Mouse (Mus musculus): ENCODE measurements around the gene Nmt1. TPM values are rescaled to one million over a fixed set of nuclear protein-coding genes. Genes with fewer than 3 reads are reported as not detected.

The Nmt1 gene
- polyA plus RNA-seq, 1 experiment from 2014 or later: 60.0 TPM

- 55% methylated on average over 6 of the region's 6 CpGs for WGBS
- ATAC-seq (ENCODE audit: low read depth): no peak
- peaks cover 31% of the 10 kb centered on the region for H3K27me3 ChIP-seq (replicated peaks; ENCODE audit: control insufficient read depth, insufficient read depth, low read length)
- H3K9ac ChIP-seq (ENCODE audit: low read depth, low read length): no peak overlapping the region
- H3K4me2 ChIP-seq (ENCODE audit: low read depth, low read length): no peak overlapping the region
- DNase-seq (ENCODE audit: low spot score): no peak
- H3K4me1 ChIP-seq (ENCODE audit: control insufficient read depth, insufficient read depth, low read length): peaks cover 8% of the 10 kb centered on the region
- H3K27ac ChIP-seq (replicated peaks; ENCODE audit: low read depth, low read length): no peak overlapping the region
- no peaks in the 10 kb centered on the region for H3K36me3 ChIP-seq (ENCODE audit: control insufficient read depth, insufficient read depth, low read length)
- H3K4me3 ChIP-seq (ENCODE audit: low read depth, low read length): no peak overlapping the region
- H3K9me3 ChIP-seq (ENCODE audit: control insufficient read depth, low read length): no peaks in the 10 kb centered on the region
Measured at GRCm38 (mm10) chr11:103081631-103082030, 53.6 kb downstream of the Nmt1 start.

- Histone ChIP-seq H3K9me3 (ENCODE audit: control insufficient read depth, low read length) (no peaks in the 10 kb centered on the region), H3K4me2 (ENCODE audit: low read depth, low read length) (no peak overlapping the region), H3K27ac (replicated peaks; ENCODE audit: low read depth, low read length) (no peak overlapping the region), H3K4me3 (ENCODE audit: low read depth, low read length) (no peak overlapping the region), H3K4me1 (ENCODE audit: control insufficient read depth, insufficient read depth, low read length) (peaks cover 7% of the 10 kb centered on the region), H3K9ac (ENCODE audit: low read depth, low read length) (no peak overlapping the region), H3K36me3 (ENCODE audit: control insufficient read depth, insufficient read depth, low read length) (no peaks in the 10 kb centered on the region), H3K27me3 (replicated peaks; ENCODE audit: control insufficient read depth, insufficient read depth, low read length) (no peaks in the 10 kb centered on the region)
- WGBS: 86% methylated on average over 7 of the region's 7 CpGs
- ATAC-seq (ENCODE audit: low read depth): no peak
- DNase-seq (ENCODE audit: low spot score): no peak
Measured at GRCm38 (mm10) chr11:103093306-103093705, 65.3 kb downstream of the Nmt1 start.

GRCm38 (mm10) chr11:103093862-103094833, 66.2 kb downstream of the Nmt1 start:
- Histone ChIP-seq H3K4me3 (ENCODE audit: low read depth, low read length) (no peak overlapping the region), H3K9ac (ENCODE audit: low read depth, low read length) (no peak overlapping the region), H3K36me3 (ENCODE audit: control insufficient read depth, insufficient read depth, low read length) (no peaks in the 10 kb centered on the region), H3K4me1 (ENCODE audit: control insufficient read depth, insufficient read depth, low read length) (peaks cover 7% of the 10 kb centered on the region), H3K27ac (replicated peaks; ENCODE audit: low read depth, low read length) (no peak overlapping the region), H3K9me3 (ENCODE audit: control insufficient read depth, low read length) (no peaks in the 10 kb centered on the region), H3K4me2 (ENCODE audit: low read depth, low read length) (no peak overlapping the region), H3K27me3 (replicated peaks; ENCODE audit: control insufficient read depth, insufficient read depth, low read length) (no peaks in the 10 kb centered on the region)
- DNase-seq (ENCODE audit: low spot score) (no peak), ATAC-seq (ENCODE audit: low read depth) (no peak)
- WGBS: 67% methylated on average over 20 of the region's 20 CpGs

GRCm38 (mm10) chr11:103095107-103095670, 67.2 kb downstream of the Nmt1 start:
- Histone ChIP-seq H3K27ac (replicated peaks; ENCODE audit: low read depth, low read length) (no peak overlapping the region), H3K27me3 (replicated peaks; ENCODE audit: control insufficient read depth, insufficient read depth, low read length) (peaks cover 5% of the 10 kb centered on the region), H3K4me3 (ENCODE audit: low read depth, low read length) (no peak overlapping the region), H3K9me3 (ENCODE audit: control insufficient read depth, low read length) (no peaks in the 10 kb centered on the region), H3K36me3 (ENCODE audit: control insufficient read depth, insufficient read depth, low read length) (no peaks in the 10 kb centered on the region), H3K4me2 (ENCODE audit: low read depth, low read length) (no peak overlapping the region), H3K9ac (ENCODE audit: low read depth, low read length) (no peak overlapping the region), H3K4me1 (ENCODE audit: control insufficient read depth, insufficient read depth, low read length) (peaks cover 7% of the 10 kb centered on the region)
- DNase-seq (ENCODE audit: low spot score) (no peak), ATAC-seq (ENCODE audit: low read depth) (no peak)
- WGBS: 73% methylated on average over 9 of the region's 9 CpGs

- Histone ChIP-seq H3K36me3 (ENCODE audit: control insufficient read depth, insufficient read depth, low read length) (no peaks in the 10 kb centered on the region), H3K4me2 (ENCODE audit: low read depth, low read length) (no peak overlapping the region), H3K27ac (replicated peaks; ENCODE audit: low read depth, low read length) (no peak overlapping the region), H3K4me1 (ENCODE audit: control insufficient read depth, insufficient read depth, low read length) (peaks cover 7% of the 10 kb centered on the region), H3K9me3 (ENCODE audit: control insufficient read depth, low read length) (no peaks in the 10 kb centered on the region), H3K4me3 (ENCODE audit: low read depth, low read length) (no peak overlapping the region), H3K9ac (ENCODE audit: low read depth, low read length) (no peak overlapping the region), H3K27me3 (replicated peaks; ENCODE audit: control insufficient read depth, insufficient read depth, low read length) (peaks cover 11% of the 10 kb centered on the region)
- ATAC-seq (ENCODE audit: low read depth): no peak
- DNase-seq (ENCODE audit: low spot score): no peak
- WGBS: 92% methylated on average over 5 of the region's 6 CpGs
Measured at GRCm38 (mm10) chr11:103095801-103096200, 67.8 kb downstream of the Nmt1 start.

GRCm38 (mm10) chr11:103096979-103097894, 69.2 kb downstream of the Nmt1 start:
- Histone ChIP-seq H3K4me1 (ENCODE audit: control insufficient read depth, insufficient read depth, low read length) (peaks cover 17% of the 10 kb centered on the region), H3K4me3 (ENCODE audit: low read depth, low read length) (peak overlapping the region; percentile 18), H3K9me3 (ENCODE audit: control insufficient read depth, low read length) (no peaks in the 10 kb centered on the region), H3K4me2 (ENCODE audit: low read depth, low read length) (peak overlapping the region; percentile 47), H3K36me3 (ENCODE audit: control insufficient read depth, insufficient read depth, low read length) (no peaks in the 10 kb centered on the region), H3K27ac (replicated peaks; ENCODE audit: low read depth, low read length) (peak overlapping the region; percentile 58), H3K27me3 (replicated peaks; ENCODE audit: control insufficient read depth, insufficient read depth, low read length) (peaks cover 18% of the 10 kb centered on the region), H3K9ac (ENCODE audit: low read depth, low read length) (peak overlapping the region; percentile 48)
- ATAC-seq (ENCODE audit: low read depth): peak; percentile 60
- peak; percentile 73 for DNase-seq (ENCODE audit: low spot score)
- WGBS: 28% methylated on average over 19 of the region's 22 CpGs

GRCm38 (mm10) chr11:103098531-103099190, 70.7 kb downstream of the Nmt1 start:
- ATAC-seq (ENCODE audit: low read depth): no peak

More at GRCm38 (mm10) chr11:103098531-103099190, 70.7 kb downstream of the Nmt1 start:
- Histone ChIP-seq H3K4me2 (ENCODE audit: low read depth, low read length) (no peak overlapping the region), H3K36me3 (ENCODE audit: control insufficient read depth, insufficient read depth, low read length) (no peaks in the 10 kb centered on the region), H3K9me3 (ENCODE audit: control insufficient read depth, low read length) (no peaks in the 10 kb centered on the region), H3K27me3 (replicated peaks; ENCODE audit: control insufficient read depth, insufficient read depth, low read length) (peaks cover 19% of the 10 kb centered on the region), H3K4me3 (ENCODE audit: low read depth, low read length) (no peak overlapping the region), H3K27ac (replicated peaks; ENCODE audit: low read depth, low read length) (no peak overlapping the region), H3K4me1 (ENCODE audit: control insufficient read depth, insufficient read depth, low read length) (peaks cover 20% of the 10 kb centered on the region), H3K9ac (ENCODE audit: low read depth, low read length) (no peak overlapping the region)
- no peak for DNase-seq (ENCODE audit: low spot score)
- 61% methylated on average over 11 of the region's 11 CpGs for WGBS
